Mouse (Mus musculus) R1 (cell line): ENCODE measurements around the gene Amigo2.
A peak's percentile ranks its signal among the peaks of the same experiment; 100 is the strongest.

Source experiments
- DNase-seq: peaks from one replicate; pipeline ENCODE4 v3.0.0-alpha.2; 2018; ENCODE audit warnings: low read depth, low spot score

Gene Amigo2

GRCm38 (mm10) chr15:97246911-97247790, at the start of gene Amigo2, which contains the start of gene Pced1b:
Gene Amigo2, minus strand, starts transcription at chr15:97247287.
Gene Pced1b, plus strand, starts transcription at chr15:97247107.
- peak; percentile 50 for DNase-seq

GRCm38 (mm10) chr15:97291291-97292050, 44.4 kb upstream of the Amigo2 start:
- DNase-seq, result peak; percentile 41

GRCm38 (mm10) chr15:97290351-97290750, 43.3 kb upstream of the Amigo2 start:
- no peak for DNase-seq

- no peak for DNase-seq
Observed at GRCm38 (mm10) chr15:97289176-97289575, 42.1 kb upstream of the Amigo2 start.

- DNase-seq, result no peak
Observed at GRCm38 (mm10) chr15:97288690-97289089, 41.6 kb upstream of the Amigo2 start.

- DNase-seq, result peak; percentile 77
Observed at GRCm38 (mm10) chr15:97287436-97288143, 40.5 kb upstream of the Amigo2 start.

GRCm38 (mm10) chr15:97286731-97287130, 39.6 kb upstream of the Amigo2 start:
- DNase-seq, result no peak

- no peak for DNase-seq
Observed at GRCm38 (mm10) chr15:97285665-97286212, 38.7 kb upstream of the Amigo2 start.

GRCm38 (mm10) chr15:97284201-97284600, 37.1 kb upstream of the Amigo2 start:
- no peak for DNase-seq

- DNase-seq, result no peak
Observed at GRCm38 (mm10) chr15:97282572-97282881, 35.4 kb upstream of the Amigo2 start.

GRCm38 (mm10) chr15:97281712-97282571, 34.9 kb upstream of the Amigo2 start:
- DNase-seq, result peak; percentile 76

- peak; percentile 25 for DNase-seq
Observed at GRCm38 (mm10) chr15:97280776-97281175, 33.7 kb upstream of the Amigo2 start.

- no peak for DNase-seq
Observed at GRCm38 (mm10) chr15:97280131-97280530, 33.0 kb upstream of the Amigo2 start.

- DNase-seq, result no peak
Observed at GRCm38 (mm10) chr15:97278340-97278948, 31.4 kb upstream of the Amigo2 start.

GRCm38 (mm10) chr15:97277328-97277727, 30.2 kb upstream of the Amigo2 start:
- no peak for DNase-seq

GRCm38 (mm10) chr15:97276660-97277153, 29.6 kb upstream of the Amigo2 start:
- no peak for DNase-seq

GRCm38 (mm10) chr15:97275626-97276395, 28.7 kb upstream of the Amigo2 start:
- no peak for DNase-seq

GRCm38 (mm10) chr15:97272831-97273230, 25.7 kb upstream of the Amigo2 start:
- no peak for DNase-seq

GRCm38 (mm10) chr15:97271985-97272697, 25.1 kb upstream of the Amigo2 start:
- no peak for DNase-seq
